Mouse (Mus musculus) limb, embryonic 10.5 days (tissue): Measurements from ENCODE around the gene Atp6v0c. TPM values are rescaled to one million over a fixed set of nuclear protein-coding genes. Genes with fewer than 3 reads are reported as not detected.
A peak's percentile ranks its signal among the peaks of the same experiment; 100 is the strongest.

Source experiments
- DNase-seq: peaks from one replicate; pipeline ENCODE4 v3.0.0-alpha.2; 2017; ENCODE audit warnings: low spot score
- H3K27ac ChIP-seq: fragments of 300-500 bp; sonication (generic); 2 replicates; pipeline ENCODE4 v1.5.1; 2016; ENCODE audit warnings: mild to moderate bottlenecking
- H3K27me3 ChIP-seq: fragments of 300-500 bp; sonication (generic); 2 replicates; pipeline ENCODE4 v1.6.1; 2016; ENCODE audit warnings: low read depth, mild to moderate bottlenecking; ENCODE audit not compliant: poor library complexity, severe bottlenecking
- H3K36me3 ChIP-seq: fragments of 300-500 bp; sonication (generic); 2 replicates; pipeline ENCODE4 v1.6.1; 2016; ENCODE audit warnings: mild to moderate bottlenecking, moderate library complexity
- H3K4me1 ChIP-seq: fragments of 300-500 bp; sonication (generic); 2 replicates; pipeline ENCODE4 v1.6.1; 2016
- H3K4me3 ChIP-seq: fragments of 300-500 bp; sonication (generic); 2 replicates; pipeline ENCODE4 v1.5.1; 2016; ENCODE audit warnings: mild to moderate bottlenecking, moderate library complexity
- H3K9me3 ChIP-seq: fragments of 300-500 bp; sonication (generic); replicated peaks from 2 replicates; pipeline ENCODE4 v1.6.1; 2016; ENCODE audit warnings: mild to moderate bottlenecking
- WGBS: fragments of 180-500 bp; shearing (Covaris S2); methylation state at CpG from one replicate; pipeline ENCODE4 v1.1.7; 2016; 5-methylcytosine and 5-hydroxymethylcytosine counted together
- polyA plus RNA-seq: library from polyadenylated mRNA; unstranded; fragments of >200 nt; fragmentation: Nextera tagmentation; extraction: Ambion mirVana; gene quantifications from 2 replicates; pipeline ENCODE4 v1.2.1, GENCODE M21; 2016

The Atp6v0c gene
- polyA plus RNA-seq, 1 experiment from 2014 or later, result 422 TPM

DNA sequence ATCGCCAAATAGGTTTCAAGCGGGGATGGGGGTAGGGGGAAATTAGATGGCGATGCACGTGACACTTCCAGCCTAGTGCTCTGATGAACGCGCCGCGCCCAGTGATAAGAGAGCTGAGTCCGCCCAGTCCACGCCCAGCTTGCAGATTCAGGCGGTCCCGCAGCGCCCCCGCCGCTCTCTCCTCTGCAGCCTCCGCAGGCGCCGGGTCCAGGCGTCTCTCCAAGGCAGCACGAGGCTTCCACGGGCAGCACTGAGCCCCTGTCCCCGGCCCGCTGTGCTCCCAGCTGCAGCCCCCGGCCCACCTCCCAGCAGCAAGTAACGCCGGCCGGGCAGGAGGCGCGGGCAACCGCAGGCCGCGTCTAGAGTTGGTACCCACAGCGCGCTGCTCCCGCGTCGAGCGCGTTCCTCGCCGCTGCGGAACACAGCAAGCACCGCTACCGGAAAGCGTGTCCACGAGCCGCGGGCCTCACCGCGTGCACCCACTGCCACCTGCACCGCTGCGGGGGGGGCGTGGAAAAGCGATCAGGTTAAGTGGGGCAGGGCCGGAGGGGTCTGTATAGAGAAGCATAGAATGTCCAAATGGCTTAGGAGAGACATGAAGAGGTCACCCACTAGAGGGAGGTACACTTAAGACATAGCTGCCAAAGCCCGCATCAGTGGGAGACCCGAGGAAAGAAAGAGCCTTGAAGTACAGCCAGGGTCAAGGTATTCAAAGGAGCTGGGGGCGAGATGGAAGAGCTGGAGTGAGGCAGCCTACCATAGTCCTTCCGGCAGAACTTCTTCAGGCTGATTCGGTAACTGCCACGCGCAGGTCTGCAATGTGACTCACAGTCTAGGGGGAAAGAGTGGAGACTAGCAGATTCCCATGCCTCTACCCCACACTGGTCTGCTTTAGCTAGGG, 37.2 kb upstream of the Atp6v0c start:
- 6% methylated on average over 62 of the region's 62 CpGs for WGBS
- H3K9me3 ChIP-seq, result no peaks in the 10 kb centered on the region
- peak; percentile 70 for DNase-seq
- H3K27ac ChIP-seq, result peak overlapping the region; percentile 87
- H3K4me1 ChIP-seq, result peaks cover 79% of the 10 kb centered on the region
- H3K36me3 ChIP-seq, result peaks cover 4% of the 10 kb centered on the region; the same call in 1 of the 2 replicates
- peak overlapping the region; percentile 70 for H3K4me3 ChIP-seq
- peaks cover 22% of the 10 kb centered on the region for H3K27me3 ChIP-seq

DNA sequence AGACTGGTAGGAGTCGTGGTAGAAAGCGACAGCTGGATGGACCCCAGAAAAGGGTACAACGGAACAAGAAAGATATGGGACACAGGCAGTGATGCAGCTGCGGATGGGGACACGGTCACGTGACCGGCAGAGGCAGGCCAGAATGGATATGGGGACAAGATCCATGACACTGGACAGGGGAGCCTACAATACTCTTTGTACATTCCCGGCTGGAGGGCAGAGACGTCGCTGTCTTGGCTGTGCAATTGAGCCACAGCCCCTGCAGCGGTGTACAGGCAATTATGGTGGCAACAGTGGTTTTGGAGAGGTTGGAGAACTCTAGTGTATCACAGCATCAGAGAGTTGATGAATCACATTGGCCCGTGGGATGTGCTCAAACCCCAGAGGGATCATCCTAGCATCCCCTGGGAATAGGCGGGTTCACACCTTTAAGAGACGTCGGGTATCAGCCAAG, 36.4 kb upstream of the Atp6v0c start:
- Histone ChIP-seq H3K4me3 (peak overlapping the region; percentile 70), H3K27me3 (peaks cover 22% of the 10 kb centered on the region), H3K36me3 (peaks cover 4% of the 10 kb centered on the region; the same call in 1 of the 2 replicates), H3K27ac (peak overlapping the region; percentile 87), H3K9me3 (no peaks in the 10 kb centered on the region), H3K4me1 (peaks cover 71% of the 10 kb centered on the region)
- WGBS, result 8% methylated on average over 15 of the region's 15 CpGs
- DNase-seq, result no peak

DNA sequence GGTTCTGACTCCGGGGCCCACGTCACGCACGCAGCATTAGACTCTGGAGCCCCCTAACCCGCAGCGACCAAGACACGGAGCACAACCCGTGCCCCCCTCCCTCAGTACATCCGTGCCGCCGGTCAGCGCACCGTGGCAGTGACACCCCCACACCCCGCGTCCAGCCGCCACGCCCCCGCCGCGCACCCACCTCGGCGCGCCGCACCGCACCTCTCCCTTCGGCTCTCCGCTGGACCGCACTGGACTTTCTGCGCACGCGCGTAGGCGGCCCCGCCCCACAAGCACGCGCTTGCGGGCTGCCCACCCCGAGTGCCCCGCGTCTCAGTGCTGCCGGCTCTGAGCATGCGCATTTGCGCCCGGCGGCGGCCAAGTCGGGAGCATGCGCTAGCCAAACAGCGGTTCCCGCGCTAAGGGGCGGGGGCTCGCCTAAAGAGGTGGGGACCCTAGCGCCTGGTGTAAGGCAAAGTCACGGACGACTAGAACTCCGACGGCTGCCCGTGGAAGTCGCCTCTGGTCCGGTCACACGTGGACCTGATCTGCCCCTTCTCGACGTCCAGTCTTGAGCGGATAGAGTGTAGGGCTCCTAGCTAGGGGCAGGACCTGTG, 35.9 kb upstream of the Atp6v0c start, which contains the start of gene Tbc1d24:
Tbc1d24 (minus strand) TSS at position 279 of the 605 bp plus-strand sequence.
- peak; percentile 97 for DNase-seq
- peak within 1 kb of the TSS; percentile 70 for H3K4me3 ChIP-seq
- no peaks in the 10 kb centered on the region for H3K9me3 ChIP-seq
- H3K27ac ChIP-seq, result peak within 1 kb of the TSS; percentile 87
- H3K36me3 ChIP-seq, result peaks cover 4% of the 10 kb centered on the region; the same call in 1 of the 2 replicates
- WGBS, result under 1% methylated on average over 65 of the region's 65 CpGs
- peaks cover 66% of the 10 kb centered on the region for H3K4me1 ChIP-seq
- H3K27me3 ChIP-seq, result peaks cover 22% of the 10 kb centered on the region

- no peaks in the 10 kb centered on the region for H3K9me3 ChIP-seq
- DNase-seq, result peak; percentile 53
- H3K27me3 ChIP-seq, result peaks cover 22% of the 10 kb centered on the region
- peaks cover 61% of the 10 kb centered on the region for H3K4me1 ChIP-seq
- peak overlapping the region; percentile 70 for H3K4me3 ChIP-seq
- peaks cover 4% of the 10 kb centered on the region; the same call in 1 of the 2 replicates for H3K36me3 ChIP-seq
- peak overlapping the region; percentile 87 for H3K27ac ChIP-seq
- 13% methylated on average over 7 of the region's 7 CpGs for WGBS
Observed at GRCm38 (mm10) chr17:24204846-24205245, 35.3 kb upstream of the Atp6v0c start.

DNA sequence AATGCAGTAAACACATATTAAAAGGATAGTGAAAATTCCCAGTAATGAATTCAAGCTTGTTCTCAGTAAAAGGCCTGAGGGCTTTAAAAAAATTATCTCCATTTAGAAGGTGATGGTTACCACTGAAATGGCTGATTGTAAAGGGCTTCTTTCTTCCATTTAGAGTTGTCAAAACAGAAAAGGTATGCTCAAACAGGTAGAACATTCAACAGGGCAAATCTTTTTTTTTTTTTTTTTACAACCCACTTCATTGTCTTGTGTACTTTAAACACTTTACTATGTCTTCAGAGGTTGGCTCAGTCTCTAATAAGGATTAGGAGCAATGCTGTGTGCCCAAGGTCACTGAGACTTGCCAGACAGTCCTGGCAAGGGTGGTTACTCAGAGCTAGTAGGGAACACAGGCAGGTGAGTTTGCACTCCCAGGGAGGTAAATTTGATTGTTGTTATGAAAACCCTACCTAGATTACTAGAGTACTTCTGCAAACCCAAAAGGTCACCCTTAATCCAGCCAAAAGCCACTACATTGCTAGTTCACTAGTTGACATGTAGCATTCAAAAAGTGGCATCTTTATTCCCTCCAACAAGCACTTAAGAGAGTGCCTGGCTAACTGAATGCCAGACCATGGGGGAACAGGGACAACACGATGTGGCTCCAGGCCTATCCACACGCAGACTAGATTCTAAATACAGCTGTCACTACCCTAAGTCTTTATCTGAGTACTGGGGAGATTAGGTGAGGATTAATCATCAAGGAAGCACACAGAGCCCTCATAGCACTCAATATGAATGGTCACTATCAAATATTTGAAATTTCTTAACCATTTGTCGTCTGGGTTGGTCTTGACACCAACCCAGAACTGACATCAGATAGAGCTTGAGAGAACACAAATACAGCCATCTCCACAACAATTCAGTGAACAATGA, 34.4 kb upstream of the Atp6v0c start:
- Histone ChIP-seq H3K36me3 (peaks cover 4% of the 10 kb centered on the region; the same call in 1 of the 2 replicates), H3K27ac (no peak overlapping the region), H3K4me3 (no peak overlapping the region), H3K27me3 (peaks cover 22% of the 10 kb centered on the region), H3K4me1 (peaks cover 51% of the 10 kb centered on the region), H3K9me3 (no peaks in the 10 kb centered on the region)
- DNase-seq, result no peak
- WGBS, result 79% methylated on average over 3 of the region's 3 CpGs

GRCm38 (mm10) chr17:24203068-24203467, 33.6 kb upstream of the Atp6v0c start:
- DNase-seq, result no peak
- Histone ChIP-seq H3K4me3 (no peak overlapping the region), H3K36me3 (peaks cover 4% of the 10 kb centered on the region; the same call in 1 of the 2 replicates), H3K4me1 (peaks cover 43% of the 10 kb centered on the region), H3K9me3 (no peaks in the 10 kb centered on the region), H3K27ac (no peak overlapping the region), H3K27me3 (peaks cover 22% of the 10 kb centered on the region)
- WGBS, result 54% methylated on average over 4 of the region's 4 CpGs

DNA sequence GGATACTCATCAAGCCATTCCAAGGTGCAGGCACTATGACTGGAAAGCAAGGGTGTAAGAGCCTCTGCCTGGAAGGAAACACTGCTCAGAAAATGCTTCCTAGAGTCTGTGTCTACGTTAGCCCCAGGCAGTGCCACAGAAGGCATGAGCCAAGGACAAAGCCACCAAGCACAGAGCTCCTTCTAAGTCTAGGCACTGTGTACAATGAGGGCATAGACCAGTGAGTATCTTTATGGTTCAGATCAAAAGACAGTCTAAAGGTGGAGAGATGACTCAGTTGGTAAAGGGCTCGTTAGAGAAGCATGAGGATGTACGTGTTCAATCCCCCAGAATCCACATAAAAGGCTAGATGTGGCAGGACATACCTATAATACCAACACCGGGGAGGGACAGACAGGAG, 31.6 kb upstream of the Atp6v0c start:
- Histone ChIP-seq H3K36me3 (no peaks in the 10 kb centered on the region), H3K27ac (no peak overlapping the region), H3K9me3 (no peaks in the 10 kb centered on the region), H3K4me3 (no peak overlapping the region), H3K4me1 (peaks cover 23% of the 10 kb centered on the region), H3K27me3 (peaks cover 3% of the 10 kb centered on the region)
- no peak for DNase-seq
- WGBS, result 85% methylated on average over 4 of the region's 4 CpGs

GRCm38 (mm10) chr17:24199741-24200140, 30.2 kb upstream of the Atp6v0c start:
- Histone ChIP-seq H3K4me1 (peaks cover 10% of the 10 kb centered on the region), H3K27me3 (no peaks in the 10 kb centered on the region), H3K9me3 (no peaks in the 10 kb centered on the region), H3K4me3 (no peak overlapping the region), H3K36me3 (no peaks in the 10 kb centered on the region), H3K27ac (no peak overlapping the region)
- no peak for DNase-seq
- WGBS, result 64% methylated on average over 4 of the region's 4 CpGs

DNA sequence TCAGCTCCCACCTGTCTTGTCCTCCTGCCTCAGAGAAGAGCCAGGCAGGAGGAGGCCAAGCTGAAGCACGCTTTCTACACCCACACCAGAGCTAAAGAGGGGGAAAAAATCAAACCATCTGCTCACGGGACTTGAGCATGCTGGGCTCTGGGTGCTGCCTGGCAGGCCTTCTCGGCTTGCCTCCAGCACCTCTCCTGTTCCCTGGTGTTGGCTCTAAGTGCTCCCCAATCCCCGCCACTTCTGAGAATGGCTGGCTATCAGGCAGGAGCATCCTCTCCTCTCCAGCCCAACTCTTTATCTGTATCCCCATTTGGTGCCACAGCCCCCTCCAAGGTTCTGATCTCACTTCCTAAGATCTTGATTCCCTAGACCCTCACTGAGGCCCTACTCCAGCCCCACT, 29.8 kb upstream of the Atp6v0c start:
- H3K27ac ChIP-seq, result no peak overlapping the region
- WGBS, result 78% methylated on average over 4 of the region's 4 CpGs
- H3K4me1 ChIP-seq, result peaks cover 8% of the 10 kb centered on the region
- no peaks in the 10 kb centered on the region for H3K9me3 ChIP-seq
- no peaks in the 10 kb centered on the region for H3K36me3 ChIP-seq
- DNase-seq, result no peak
- H3K27me3 ChIP-seq, result no peaks in the 10 kb centered on the region
- no peak overlapping the region for H3K4me3 ChIP-seq

DNA sequence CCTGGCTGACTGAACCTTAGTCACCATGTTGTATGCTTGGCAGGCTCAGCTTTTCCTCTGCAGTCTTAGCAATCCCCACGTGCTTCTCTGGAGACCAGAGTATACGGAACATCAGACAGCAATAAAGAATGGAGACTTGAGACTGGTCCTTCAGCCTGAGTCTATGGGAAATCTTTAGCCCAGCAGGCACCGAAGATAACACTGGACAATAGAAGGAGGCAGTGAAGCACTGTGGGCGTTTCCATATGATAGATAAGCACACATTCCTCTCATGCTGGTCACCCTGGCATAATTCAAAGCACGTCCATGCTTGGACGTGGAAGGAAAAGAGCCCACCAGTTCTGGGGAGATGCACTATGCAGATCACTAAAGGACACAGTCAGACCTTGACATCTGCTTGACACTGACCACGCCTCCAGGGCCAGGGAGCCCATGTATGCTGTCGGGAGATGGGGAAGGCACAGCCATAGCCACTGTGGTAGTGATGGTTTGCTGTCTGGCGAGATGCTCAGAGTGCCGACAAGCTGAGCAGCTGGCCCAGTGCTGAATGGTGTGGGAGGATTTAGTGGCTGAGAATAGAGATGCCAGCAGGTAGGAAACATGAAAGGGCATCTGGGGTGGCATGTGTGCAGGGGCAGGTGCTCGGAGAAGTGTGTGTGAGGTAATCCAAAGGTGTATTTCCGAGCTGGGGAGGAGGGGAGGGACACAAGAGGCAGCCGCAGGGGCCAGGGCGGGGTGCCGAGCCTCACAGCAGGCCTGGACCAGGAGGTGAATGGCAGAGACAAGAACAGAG, 27.7 kb upstream of the Atp6v0c start:
- Histone ChIP-seq H3K27ac (no peak overlapping the region), H3K4me3 (no peak overlapping the region), H3K9me3 (no peaks in the 10 kb centered on the region), H3K36me3 (no peaks in the 10 kb centered on the region), H3K27me3 (no peaks in the 10 kb centered on the region), H3K4me1 (peaks cover 9% of the 10 kb centered on the region; the same call in 1 of the 2 replicates)
- WGBS, result 73% methylated on average over 15 of the region's 15 CpGs
- no peak for DNase-seq

- H3K4me3 ChIP-seq, result no peak overlapping the region
- no peaks in the 10 kb centered on the region for H3K9me3 ChIP-seq
- peaks cover 9% of the 10 kb centered on the region; the same call in 1 of the 2 replicates for H3K4me1 ChIP-seq
- 82% methylated on average over 2 of the region's 2 CpGs for WGBS
- no peak for DNase-seq
- no peaks in the 10 kb centered on the region for H3K27me3 ChIP-seq
- H3K27ac ChIP-seq, result no peak overlapping the region
- no peaks in the 10 kb centered on the region for H3K36me3 ChIP-seq
Observed at GRCm38 (mm10) chr17:24195349-24195748, 25.8 kb upstream of the Atp6v0c start.
